Mouse (Mus musculus) hindbrain, embryonic 15.5 days (tissue): Measurements from ENCODE around the gene Ccdc14. TPM values are rescaled to one million over a fixed set of nuclear protein-coding genes. Genes with fewer than 3 reads are reported as not detected.
A peak's percentile ranks its signal among the peaks of the same experiment; 100 is the strongest.
"Not testable (repeated sequence)": the region's sequence is repeated elsewhere in the genome, so short reads cannot be mapped to it uniquely, and the experiment has no call there.

Source experiments
- ATAC-seq: fragments of 200-750 bp; cut with Nextera tagmentation; 2 replicates; pipeline ENCODE4 v1.8.0; 2017; ENCODE audit warnings: low read depth, moderate number of reproducible peaks, moderate TSS enrichment; ENCODE audit not compliant: low FRiP score
- H3K27ac ChIP-seq: fragments of 300-500 bp; sonication (generic); replicated peaks from 2 replicates; pipeline ENCODE4 v1.5.1; 2015; ENCODE audit warnings: mild to moderate bottlenecking, inconsistent platforms
- H3K27me3 ChIP-seq: fragments of 300-500 bp; sonication (generic); 2 replicates; pipeline ENCODE4 v1.6.1; 2015; ENCODE audit warnings: control low read depth, inconsistent platforms
- H3K36me3 ChIP-seq: fragments of 300-500 bp; sonication (generic); 2 replicates; pipeline ENCODE4 v1.6.1; 2015; ENCODE audit warnings: control low read depth, inconsistent platforms
- H3K4me1 ChIP-seq: fragments of 300-500 bp; sonication (generic); replicated peaks from 2 replicates; pipeline ENCODE4 v1.6.1; 2015; ENCODE audit warnings: control low read depth, inconsistent platforms
- H3K4me2 ChIP-seq: fragments of 300-500 bp; sonication (generic); 2 replicates; pipeline ENCODE4 v1.6.1; 2015; ENCODE audit warnings: moderate library complexity, mild to moderate bottlenecking, inconsistent platforms
- H3K4me3 ChIP-seq: fragments of 300-500 bp; sonication (generic); 2 replicates; pipeline ENCODE4 v1.5.1; 2015; ENCODE audit warnings: mild to moderate bottlenecking, inconsistent platforms
- H3K9ac ChIP-seq: fragments of 300-500 bp; sonication (generic); 2 replicates; pipeline ENCODE4 v1.6.1; 2015; ENCODE audit warnings: inconsistent platforms
- H3K9me3 ChIP-seq: fragments of 300-500 bp; sonication (generic); 2 replicates; pipeline ENCODE4 v1.6.1; 2016; ENCODE audit warnings: control low read depth, inconsistent platforms
- WGBS: fragments of 180-500 bp; shearing (Covaris S2); methylation state at CpG from one replicate; pipeline ENCODE4 v1.1.7; 2015; 5-methylcytosine and 5-hydroxymethylcytosine counted together
- polyA plus RNA-seq: library from polyadenylated mRNA; unstranded; fragments of >200 nt; fragmentation: Nextera tagmentation; extraction: Ambion mirVana; gene quantifications from 2 replicates; pipeline ENCODE4 v1.2.1, GENCODE M21; 2015

Gene Ccdc14
- polyA plus RNA-seq = 3.3 and 3.8 TPM in 2 replicates

GRCm38 (mm10) chr16:34690334-34691144 lies at the start of gene Ccdc14:
Gene Ccdc14 (plus strand): TSS chr16:34690616.
- peaks cover 7% of the 10 kb centered on the region for H3K4me1 ChIP-seq
- H3K36me3 ChIP-seq = no peaks in the 10 kb centered on the region
- under 1% methylated on average over 53 of the region's 53 CpGs for WGBS
- peak within 1 kb of the TSS; percentile 64 for H3K9ac ChIP-seq
- H3K4me2 ChIP-seq = peak within 1 kb of the TSS; percentile 92
- peak; percentile 94 for ATAC-seq
- H3K27ac ChIP-seq = peak within 1 kb of the TSS; percentile 89
- H3K9me3 ChIP-seq = no peaks in the 10 kb centered on the region
- peak within 1 kb of the TSS; percentile 82 for H3K4me3 ChIP-seq
- H3K27me3 ChIP-seq = no peaks in the 10 kb centered on the region

- no peak overlapping the region for H3K4me2 ChIP-seq
- no peak overlapping the region for H3K4me3 ChIP-seq
- H3K9ac ChIP-seq = no peak overlapping the region
- H3K36me3 ChIP-seq = no peaks in the 10 kb centered on the region
- H3K9me3 ChIP-seq = no peaks in the 10 kb centered on the region
- H3K27ac ChIP-seq = no peak overlapping the region
- ATAC-seq = no peak
- H3K27me3 ChIP-seq = no peaks in the 10 kb centered on the region
- WGBS = 82% methylated on average over 8 of the region's 8 CpGs
- H3K4me1 ChIP-seq = no peaks in the 10 kb centered on the region
These were observed 46.7 kb upstream of the Ccdc14 start for GRCm38 (mm10) chr16:34643511-34644259.

GRCm38 (mm10) chr16:34649621-34650020 lies 40.8 kb upstream of the Ccdc14 start, which contains the start of gene Ropn1:
Gene Ropn1 (plus strand): TSS chr16:34649921.
- no peaks in the 10 kb centered on the region for H3K9me3 ChIP-seq
- WGBS = 64% methylated on average over 7 of the region's 7 CpGs
- no peak within 1 kb of the TSS for H3K9ac ChIP-seq
- no peak within 1 kb of the TSS for H3K4me3 ChIP-seq
- H3K27ac ChIP-seq = no peak within 1 kb of the TSS
- no peaks in the 10 kb centered on the region for H3K36me3 ChIP-seq
- H3K4me1 ChIP-seq = no peaks in the 10 kb centered on the region
- H3K4me2 ChIP-seq = no peak within 1 kb of the TSS
- no peak for ATAC-seq
- no peaks in the 10 kb centered on the region for H3K27me3 ChIP-seq

DNA sequence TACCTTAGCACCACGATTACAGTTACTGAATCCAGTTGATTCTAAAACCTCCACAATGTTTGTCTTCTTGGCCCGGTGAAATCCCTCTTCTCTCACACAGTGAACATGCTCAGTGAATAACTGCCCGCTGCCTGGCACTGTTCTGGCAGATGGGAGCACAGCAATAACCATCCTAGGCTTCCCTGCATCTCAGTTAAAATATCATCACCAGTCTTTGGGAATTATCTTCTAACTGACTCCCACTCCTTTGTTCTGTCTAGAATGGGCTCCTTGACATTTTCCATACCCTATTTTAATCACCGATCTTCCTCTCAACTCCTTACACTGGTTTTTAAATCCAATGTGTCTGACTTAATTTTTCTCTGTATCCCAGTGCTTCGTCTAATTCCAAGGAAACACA lies 37.4 kb upstream of the Ccdc14 start:
- Histone ChIP-seq H3K9me3 (no peaks in the 10 kb centered on the region), H3K4me2 (no peak overlapping the region), H3K27me3 (no peaks in the 10 kb centered on the region), H3K4me3 (no peak overlapping the region), H3K36me3 (no peaks in the 10 kb centered on the region), H3K9ac (no peak overlapping the region), H3K4me1 (peaks cover 3% of the 10 kb centered on the region; the same call in 1 of the 2 replicates), H3K27ac (no peak overlapping the region)
- no peak for ATAC-seq
- WGBS = 92% methylated on average over 5 of the region's 5 CpGs

- 3% methylated on average over 16 of the region's 16 CpGs for WGBS
- H3K27ac ChIP-seq, H3K27me3 ChIP-seq, ATAC-seq, H3K36me3 ChIP-seq, H3K9me3 ChIP-seq: not testable (repeated sequence)
- Histone ChIP-seq H3K9ac (peak overlapping the region; percentile 23), H3K4me3 (peak overlapping the region; percentile 36), H3K4me2 (peak overlapping the region; percentile 61), H3K4me1 (peaks cover 11% of the 10 kb centered on the region)
These were observed 32.9 kb upstream of the Ccdc14 start for GRCm38 (mm10) chr16:34657566-34657965.

GRCm38 (mm10) chr16:34657983-34658382 lies 32.4 kb upstream of the Ccdc14 start:
- H3K36me3 ChIP-seq = no peaks in the 10 kb centered on the region
- no peaks in the 10 kb centered on the region for H3K27me3 ChIP-seq
- ATAC-seq = 0 out of 2 replicates have a peak, but pooled peaks have one; percentile 45
- 24% methylated on average over 5 of the region's 5 CpGs for WGBS
- H3K9ac ChIP-seq = peak overlapping the region; percentile 23
- H3K4me2 ChIP-seq = peak overlapping the region; percentile 61
- no peaks in the 10 kb centered on the region for H3K9me3 ChIP-seq
- no peak overlapping the region for H3K27ac ChIP-seq
- peaks cover 11% of the 10 kb centered on the region for H3K4me1 ChIP-seq
- H3K4me3 ChIP-seq = peak overlapping the region; percentile 36

GRCm38 (mm10) chr16:34658388-34658787 lies 32.0 kb upstream of the Ccdc14 start:
- no peak overlapping the region for H3K27ac ChIP-seq
- no peaks in the 10 kb centered on the region for H3K9me3 ChIP-seq
- H3K9ac ChIP-seq = no peak overlapping the region
- no peaks in the 10 kb centered on the region for H3K27me3 ChIP-seq
- H3K36me3 ChIP-seq = no peaks in the 10 kb centered on the region
- H3K4me3 ChIP-seq = peak overlapping the region; percentile 36; the same call in 1 of the 2 replicates
- WGBS = 41% methylated on average over 11 of the region's 11 CpGs
- ATAC-seq = 0 out of 2 replicates have a peak, but pooled peaks have one; percentile 56
- peak overlapping the region; percentile 61 for H3K4me2 ChIP-seq
- H3K4me1 ChIP-seq = peaks cover 11% of the 10 kb centered on the region

DNA sequence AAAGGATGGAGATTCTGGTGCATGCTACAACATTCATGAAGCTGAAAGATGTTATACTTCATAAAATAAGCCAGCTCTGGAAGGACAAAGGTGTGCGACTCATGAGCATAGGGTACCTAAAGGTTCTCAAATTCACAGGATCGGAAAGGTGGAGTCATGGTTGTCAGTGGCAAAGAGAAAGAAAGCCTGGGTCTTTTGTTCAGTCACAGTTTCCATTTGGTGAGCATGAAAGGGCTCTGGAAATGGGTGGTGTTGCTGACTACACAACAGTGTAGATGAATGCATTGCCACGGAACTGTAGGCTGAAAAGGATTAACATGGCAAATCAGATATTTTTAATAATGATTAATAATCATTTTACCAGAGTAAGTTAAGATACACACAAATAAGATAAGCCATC lies 25.9 kb upstream of the Ccdc14 start:
- Histone ChIP-seq H3K4me1 (peaks cover 4% of the 10 kb centered on the region; the same call in 1 of the 2 replicates), H3K4me3 (no peak overlapping the region), H3K36me3 (no peaks in the 10 kb centered on the region), H3K4me2 (no peak overlapping the region), H3K27ac (no peak overlapping the region), H3K9me3 (no peaks in the 10 kb centered on the region), H3K27me3 (peaks cover 16% of the 10 kb centered on the region), H3K9ac (no peak overlapping the region)
- no peak for ATAC-seq
- 76% methylated on average over 3 of the region's 3 CpGs for WGBS

DNA sequence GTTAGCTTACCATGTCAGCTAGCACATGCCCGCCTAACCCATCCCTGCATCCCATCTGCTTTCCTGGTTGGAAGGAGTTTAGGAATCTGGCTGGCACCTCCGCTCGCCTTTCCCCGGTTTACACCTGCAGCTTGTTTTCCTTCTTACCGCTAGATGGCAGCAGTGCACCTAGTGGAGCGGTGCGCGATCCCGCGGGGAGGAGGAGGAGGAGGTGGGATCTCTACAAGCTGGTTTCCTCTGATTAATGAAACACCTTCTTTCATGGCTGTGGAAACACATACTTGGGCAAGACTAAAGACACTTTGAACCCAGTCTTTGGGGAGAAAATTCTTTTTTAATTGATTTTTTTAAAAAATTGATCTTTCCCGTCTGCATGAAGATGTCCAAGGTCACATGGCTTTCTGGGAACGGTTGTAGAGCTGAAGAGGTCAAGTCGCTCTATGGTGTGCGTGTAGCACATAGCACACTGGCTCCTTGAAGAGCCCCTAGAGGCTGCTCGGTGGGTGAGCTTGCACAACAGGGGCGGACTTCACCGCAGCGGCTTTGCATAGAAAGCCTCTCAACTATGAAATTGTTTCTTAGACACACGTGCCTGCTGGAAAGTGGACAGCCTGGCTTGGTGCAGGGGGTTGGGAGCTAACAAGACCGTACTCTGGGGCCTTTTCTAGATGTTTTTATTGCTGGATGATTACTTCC lies 23.2 kb upstream of the Ccdc14 start:
- peak overlapping the region; percentile 15; the same call in 1 of the 2 replicates for H3K4me3 ChIP-seq
- no peak overlapping the region for H3K9ac ChIP-seq
- 3% methylated on average over 20 of the region's 20 CpGs for WGBS
- H3K9me3 ChIP-seq = no peaks in the 10 kb centered on the region
- H3K27me3 ChIP-seq = peaks cover 16% of the 10 kb centered on the region
- peak; percentile 80; the same call in 1 of the 2 replicates for ATAC-seq
- H3K4me2 ChIP-seq = peak overlapping the region; percentile 45
- no peak overlapping the region for H3K27ac ChIP-seq
- no peaks in the 10 kb centered on the region for H3K36me3 ChIP-seq
- peaks cover 4% of the 10 kb centered on the region; the same call in 1 of the 2 replicates for H3K4me1 ChIP-seq

DNA sequence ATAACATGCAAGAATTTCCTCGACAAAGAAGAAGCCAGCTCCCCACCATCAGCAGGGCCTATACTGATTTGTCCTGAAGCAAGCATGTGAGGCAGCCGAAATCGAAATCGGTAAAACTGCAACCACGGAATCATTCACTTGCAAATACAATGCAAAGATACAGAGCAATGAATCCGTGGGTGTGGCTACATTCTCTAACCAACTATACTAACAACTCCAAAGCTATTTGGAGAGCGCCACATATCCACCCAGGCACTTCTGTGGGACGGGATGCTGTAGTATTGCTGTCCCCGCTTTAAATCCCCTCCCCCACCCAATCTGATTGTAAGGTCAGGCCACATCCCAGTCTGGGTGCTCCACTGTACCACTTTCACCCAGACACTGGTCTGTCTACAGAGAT lies 22.1 kb upstream of the Ccdc14 start:
- H3K36me3 ChIP-seq = no peaks in the 10 kb centered on the region
- no peak overlapping the region for H3K9ac ChIP-seq
- H3K4me2 ChIP-seq = no peak overlapping the region
- no peak overlapping the region for H3K4me3 ChIP-seq
- H3K27me3 ChIP-seq = peaks cover 16% of the 10 kb centered on the region
- 78% methylated on average over 9 of the region's 9 CpGs for WGBS
- H3K4me1 ChIP-seq = peaks cover 4% of the 10 kb centered on the region; the same call in 1 of the 2 replicates
- H3K27ac ChIP-seq = no peak overlapping the region
- H3K9me3 ChIP-seq = no peaks in the 10 kb centered on the region
- no peak for ATAC-seq

GRCm38 (mm10) chr16:34671966-34672365 lies 18.4 kb upstream of the Ccdc14 start:
- no peak overlapping the region for H3K27ac ChIP-seq
- no peaks in the 10 kb centered on the region for H3K9me3 ChIP-seq
- no peak overlapping the region for H3K4me2 ChIP-seq
- H3K4me3 ChIP-seq = no peak overlapping the region
- 56% methylated on average over 7 of the region's 7 CpGs for WGBS
- H3K9ac ChIP-seq = no peak overlapping the region
- ATAC-seq = no peak
- peaks cover 5% of the 10 kb centered on the region; the same call in 1 of the 2 replicates for H3K27me3 ChIP-seq
- no peaks in the 10 kb centered on the region for H3K36me3 ChIP-seq
- H3K4me1 ChIP-seq = peaks cover 4% of the 10 kb centered on the region; the same call in 1 of the 2 replicates
